Mouse (Mus musculus) left cerebral cortex, adult 2 months (tissue): ENCODE data around the gene Glt8d1. TPM values are rescaled to one million over a fixed set of nuclear protein-coding genes. Genes with fewer than 3 reads are reported as not detected.
A peak's percentile ranks its signal among the peaks of the same experiment; 100 is the strongest.

Experiments used
- DNase-seq, 2 experiments: peaks; one replicate each; pipeline ENCODE4 v3.0.0; 2021 to 2022; ENCODE audit warnings: low spot score in 2 of 2, mixed read lengths in 1 of 2; ENCODE audit errors: extremely low spot score in 1 of 2
- H3K27ac ChIP-seq: fragments of 200-600 bp; 2 replicates; pipeline ENCODE4 v1.8.1; 2022
- H3K4me3 ChIP-seq: fragments of 200-600 bp; 2 replicates; pipeline ENCODE4 v1.8.1; 2022
- CTCF ChIP-seq: fragments of 200-600 bp; IDR thresholded peaks from 2 replicates; pipeline ENCODE4 v1.8.1; 2022; ENCODE audit warnings: antibody characterized with exemption, mild to moderate bottlenecking, moderate library complexity
- intact Hi-C: fragments of 180-260 bp; cut with DNase I; formaldehyde crosslinking; loops from one replicate; pipeline ENCODE4 v1.15.1; 2025
- total RNA-seq, 2 experiments: library from RNA; stranded (reverse); gene quantifications; 2 replicates each; pipeline ENCODE4 v1.2.3; 2021

Gene Glt8d1
- total RNA-seq, 2 experiments from 2014 or later = 42.1 to 44.3 TPM

GRCm38 (mm10) chr14:31013928-31014327, 12.7 kb downstream of the Glt8d1 start:
- H3K4me3 ChIP-seq = no peak overlapping the region
- no peak overlapping the region for H3K27ac ChIP-seq
- no peak for DNase-seq
- intact Hi-C loops = loop anchor here (5.0 kb wide), 1 partner anchor 33 kb away; no protein-coding TSS in a partner anchor
- no peak for TF ChIP-seq CTCF

- intact Hi-C loops = loop anchor here (5.0 kb wide), 1 partner anchor 236 kb away; the partner anchor contains the start of genes Bap1 and Phf7
- DNase-seq = no peak
- TF ChIP-seq CTCF = no peak
- Histone ChIP-seq H3K4me3 (no peak overlapping the region), H3K27ac (no peak overlapping the region)
These were observed 14.9 kb downstream of the Glt8d1 start for GRCm38 (mm10) chr14:31016063-31016462.

GRCm38 (mm10) chr14:31017854-31018253, 16.7 kb downstream of the Glt8d1 start:
- peak overlapping the region; percentile 92 for H3K4me3 ChIP-seq
- no peak for DNase-seq
- intact Hi-C loops = loop anchor here (5.0 kb wide), 1 partner anchor 234 kb away; the partner anchor contains the start of genes Bap1 and Phf7
- H3K27ac ChIP-seq = no peak overlapping the region
- TF ChIP-seq CTCF = no peak; the same call in 1 of the 2 replicates

- peak; percentile 10 for TF ChIP-seq CTCF
- intact Hi-C loops = loop anchor here (1.0 to 5.0 kb wide), 2 partner anchors 18 to 233 kb away; partner anchors contain the start of genes Bap1, Glt8d1, Phf7 and Spcs1
- DNase-seq = peak; percentile 98
- peak within 1 kb of the TSS; percentile 81 for H3K27ac ChIP-seq
- peak within 1 kb of the TSS; percentile 92 for H3K4me3 ChIP-seq
These were observed 17.7 kb downstream of the Glt8d1 start, which contains the start of the genes Pbrm1 and Gnl3 for GRCm38 (mm10) chr14:31018860-31019291. Gene Pbrm1 (plus strand): TSS chr14:31019138. Gene Gnl3 (minus strand): TSS chr14:31019152.

GRCm38 (mm10) chr14:31019331-31020205, 18.4 kb downstream of the Glt8d1 start:
- H3K27ac ChIP-seq = peak overlapping the region; percentile 72
- intact Hi-C loops = loop anchor here (1.0 to 5.0 kb wide), 2 partner anchors 18 to 233 kb away; partner anchors contain the start of genes Bap1, Glt8d1, Phf7 and Spcs1
- TF ChIP-seq CTCF = no peak
- peak overlapping the region; percentile 92 for H3K4me3 ChIP-seq
- DNase-seq = peak; percentile 60 to 71

GRCm38 (mm10) chr14:31022579-31022978, 21.4 kb downstream of the Glt8d1 start:
- no peak for DNase-seq
- Histone ChIP-seq H3K27ac (no peak overlapping the region), H3K4me3 (no peak overlapping the region)
- no peak for TF ChIP-seq CTCF
- intact Hi-C loops = no loop called here

- intact Hi-C loops = no loop called here
These were observed 24.6 kb downstream of the Glt8d1 start for GRCm38 (mm10) chr14:31025785-31026184.

GRCm38 (mm10) chr14:31045296-31045695, 44.1 kb downstream of the Glt8d1 start:
- no peak for TF ChIP-seq CTCF
- intact Hi-C loops = loop anchor here (5.0 kb wide), 1 partner anchor 33 kb away; no protein-coding TSS in a partner anchor
- DNase-seq = no peak
- no peak overlapping the region for H3K27ac ChIP-seq
- no peak overlapping the region for H3K4me3 ChIP-seq

More at GRCm38 (mm10) chr14:31025785-31026184, 24.6 kb downstream of the Glt8d1 start:
- TF ChIP-seq CTCF = peak; percentile 36
- no peak for DNase-seq
- no peak overlapping the region for H3K27ac ChIP-seq
- no peak overlapping the region for H3K4me3 ChIP-seq

- Histone ChIP-seq H3K27ac (no peak overlapping the region), H3K4me3 (no peak overlapping the region)
- DNase-seq = no peak
- intact Hi-C loops = loop anchor here (5.0 kb wide), 1 partner anchor 34 kb away; no protein-coding TSS in a partner anchor
- no peak for TF ChIP-seq CTCF
These were observed 44.6 kb downstream of the Glt8d1 start for GRCm38 (mm10) chr14:31045817-31046216.

Other genes starting within 250 kb of the Glt8d1 start
- 10 to 100 TPM; 22.9 to 24.1 TPM for gene Tmem110, start 175.8 kb upstream of the Glt8d1 start, total RNA-seq
- gene Mustn1, start 122.2 kb upstream of the Glt8d1 start, total RNA-seq = 1 to 10 TPM; 2.1 to 3.5 TPM
- under 1 TPM in 1 of 2 experiments, not detected in 1; 0.12 TPM for gene Itih4, start 114.9 kb upstream of the Glt8d1 start, total RNA-seq
- gene Itih3, start 77.6 kb upstream of the Glt8d1 start, total RNA-seq = 10 to 100 TPM; 24.6 to 24.7 TPM
- gene Itih1, start 58.1 kb upstream of the Glt8d1 start, total RNA-seq = not detected
- gene Nek4, start 50.0 kb upstream of the Glt8d1 start, total RNA-seq = 10 to 100 TPM; 18.8 to 19.2 TPM
- gene Spcs1, start 272 bp downstream of the Glt8d1 start, total RNA-seq = 100 to 1,000 TPM; 137 to 156 TPM
- 10 to 100 TPM; 56.9 to 58.0 TPM for gene Pbrm1, start 17.7 kb downstream of the Glt8d1 start, total RNA-seq
- gene Gnl3, start 17.8 kb downstream of the Glt8d1 start, total RNA-seq = 10 to 100 TPM; 50.5 to 51.0 TPM
- 10 to 100 TPM; 21.9 to 23.5 TPM for gene Smim4, start 127.6 kb downstream of the Glt8d1 start, total RNA-seq
- gene Nt5dc2, start 129.7 kb downstream of the Glt8d1 start, total RNA-seq = 1 to 10 TPM; 2.5 to 2.8 TPM
- 10 to 100 TPM; 21.2 to 29.4 TPM for gene Stab1, start 167.2 kb downstream of the Glt8d1 start, total RNA-seq
- gene Tnnc1, start 206.9 kb downstream of the Glt8d1 start, total RNA-seq = 10 to 100 TPM; 33.8 to 37.7 TPM
- 100 to 1,000 TPM; 387 to 407 TPM for gene Nisch, start 215.5 kb downstream of the Glt8d1 start, total RNA-seq
- gene Sema3g, start 216.5 kb downstream of the Glt8d1 start, total RNA-seq = 1 to 10 TPM; 5.4 to 6.1 TPM
- 1 to 10 TPM; 3.3 to 4.3 TPM for gene Phf7, start 249.9 kb downstream of the Glt8d1 start, total RNA-seq